ENCODE assay signal across 7 mouse cellular contexts in the genomic region with DNA sequence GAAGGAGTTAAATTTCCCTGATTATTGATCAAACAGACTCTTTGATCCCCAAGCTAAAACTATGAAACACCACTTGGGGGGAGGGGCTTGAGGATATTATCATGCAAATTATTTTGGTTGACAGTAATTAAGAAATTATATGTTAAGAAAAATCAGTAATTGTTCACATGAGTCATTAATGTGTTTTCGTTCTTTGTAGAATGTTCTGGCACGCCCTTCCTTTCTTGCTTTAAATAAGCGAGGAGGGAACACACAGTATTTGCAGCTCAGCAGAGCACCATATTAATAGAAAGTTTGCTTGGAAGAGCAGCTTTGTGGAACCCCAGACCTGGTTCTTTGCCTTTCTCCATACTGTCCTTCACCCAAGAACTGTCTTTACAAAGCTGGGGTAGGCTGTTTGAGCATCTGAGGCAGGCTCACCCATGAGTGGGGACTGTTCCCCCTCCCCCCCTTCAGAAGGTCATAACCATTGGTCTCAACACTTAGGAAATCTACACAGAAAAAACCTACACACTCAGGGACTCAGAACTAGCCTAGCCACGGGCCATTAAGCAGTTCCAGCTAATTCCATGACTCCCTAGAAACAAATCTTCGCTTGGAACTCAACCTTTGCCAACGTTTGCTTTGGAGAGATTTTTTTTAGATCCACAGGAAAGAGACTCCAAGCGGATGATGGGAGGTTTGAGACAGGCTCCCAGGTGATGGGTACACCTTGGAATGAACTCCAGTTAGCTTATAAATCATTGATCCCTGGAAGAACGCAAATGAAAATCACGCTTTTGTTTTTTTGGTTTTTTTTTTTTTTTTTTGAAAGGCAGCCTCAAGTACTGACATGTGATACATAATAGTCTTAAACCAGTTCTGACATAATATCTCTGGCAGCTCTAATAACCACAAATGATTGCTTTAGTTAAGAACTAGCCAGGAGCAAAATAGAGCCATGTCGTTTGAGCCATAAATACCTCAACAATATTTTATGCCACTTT.
DNase-seq lines count a peak whose midpoint lies in the region; ATAC-seq and TF ChIP-seq lines count a peak whose summit lies in the region.

No protein-coding gene starts in this region.

- no peaks in the 10 kb centered on the region for H3K9me3 ChIP-seq in heart, embryonic 16.5 days (replicated peaks; ENCODE audit: control insufficient read depth, low read length)
- no peaks in the 10 kb centered on the region for H3K9me3 ChIP-seq in kidney, postnatal 0 days (replicated peaks; ENCODE audit: low read length)

- H3K9ac ChIP-seq in heart, embryonic 16.5 days (ENCODE audit: low read length): no peak overlapping the region
- no peak overlapping the region for H3K9ac ChIP-seq in kidney, postnatal 0 days (ENCODE audit: low read depth, low read length)

- WGBS in heart, embryonic 16.5 days: 65% methylated on average over 10 of the region's 10 CpGs
- WGBS in kidney, postnatal 0 days: 20% methylated on average over 10 of the region's 10 CpGs

- H3K4me1 ChIP-seq in heart, embryonic 16.5 days (ENCODE audit: control insufficient read depth, insufficient read depth, low read length): peaks cover 32% of the 10 kb centered on the region
- H3K4me1 ChIP-seq in kidney, postnatal 0 days (replicated peaks; ENCODE audit: insufficient read depth, low read length): peaks cover 23% of the 10 kb centered on the region; the same call in 1 of the 2 replicates

- DNase-seq in 3T3-L1 (ENCODE audit: low read depth, low spot score) (peak; percentile 79), NIH3T3 (ENCODE audit: low read depth) (peak; percentile 77)
- peak; percentile 83 for DNase-seq in kidney, postnatal 0 days (ENCODE audit: low spot score)
- DNase-seq in embryo, embryonic 9.5 days (ENCODE audit: extremely low spot score): no peak
- DNase-seq in left cerebral cortex, adult 11 months (ENCODE audit: low spot score): no peak
- DNase-seq in ovary, postnatal 14 days (ENCODE audit: low spot score): no peak

- H3K36me3 ChIP-seq in heart, embryonic 16.5 days (ENCODE audit: control insufficient read depth, insufficient read depth): peaks cover 4% of the 10 kb centered on the region
- 0 out of 2 replicates have a peak, but pooled peaks cover 4% of the 10 kb centered on the region for H3K36me3 ChIP-seq in kidney, postnatal 0 days (ENCODE audit: insufficient read depth, low read length)

- peak overlapping the region; percentile 68 for H3K27ac ChIP-seq in heart, embryonic 16.5 days (ENCODE audit: low read length)
- H3K27ac ChIP-seq in kidney, postnatal 0 days: peak overlapping the region; percentile 81

- H3K4me3 ChIP-seq in heart, embryonic 16.5 days (ENCODE audit: low read length): no peak overlapping the region
- H3K4me3 ChIP-seq in kidney, postnatal 0 days (replicated peaks; ENCODE audit: low read depth, low read length): no peak overlapping the region

- no peaks in the 10 kb centered on the region for H3K27me3 ChIP-seq in heart, embryonic 16.5 days (ENCODE audit: control insufficient read depth, insufficient read depth, low read length)
- no peaks in the 10 kb centered on the region for H3K27me3 ChIP-seq in kidney, postnatal 0 days (ENCODE audit: insufficient read depth, low read length)

- ATAC-seq in heart, embryonic 16.5 days (replicated peaks; ENCODE audit: extremely low read depth, insufficient read depth, low FRiP score): no peak
- peak; percentile 66; the same call in 1 of the 2 replicates for ATAC-seq in kidney, postnatal 0 days (replicated peaks; ENCODE audit: low FRiP score, low read depth)

- no peak for TF ChIP-seq CTCF in kidney, postnatal 0 days (IDR thresholded peaks at IDR 0.05; ENCODE audit: low read depth)

- no peak overlapping the region for H3K4me2 ChIP-seq in heart, embryonic 16.5 days (ENCODE audit: low read depth, low read length)
- H3K4me2 ChIP-seq in kidney, postnatal 0 days (ENCODE audit: low read length): peak overlapping the region; percentile 14; the same call in 1 of the 2 replicates

Comparison
In these comparisons a context has a peak if more than half of its experiments do, and no peak if none do; other contexts are left out.
1. DNase-seq: peak in 3T3-L1 (single experiment), NIH3T3 (single experiment) and kidney, postnatal 0 days (single experiment); none in embryo, embryonic 9.5 days (single experiment), left cerebral cortex, adult 11 months (single experiment) and ovary, postnatal 14 days (single experiment).